Mouse (Mus musculus) liver, postnatal 0 days (tissue): ENCODE data around the gene Ankrd6. TPM values are rescaled to one million over a fixed set of nuclear protein-coding genes. Genes with fewer than 3 reads are reported as not detected.

ENCODE experiments used
- ATAC-seq: fragments of 200-750 bp; cut with Nextera tagmentation; 2 replicates; pipeline ENCODE4 v1.8.0; 2017; ENCODE audit warnings: mild to moderate bottlenecking, moderate library complexity
- DNase-seq: peaks from one replicate; pipeline ENCODE4 v3.0.0-alpha.2; 2016
- H3K27ac ChIP-seq: fragments of 300-500 bp; sonication (generic); 2 replicates; pipeline ENCODE4 v1.5.1; 2014; ENCODE audit warnings: antibody characterized with exemption, moderate library complexity, mild to moderate bottlenecking, low read depth
- H3K27me3 ChIP-seq: fragments of 300-500 bp; sonication (generic); 2 replicates; pipeline ENCODE4 v1.6.1; 2014; ENCODE audit warnings: low read length, control low read depth, mixed read lengths; ENCODE audit not compliant: insufficient read depth
- H3K36me3 ChIP-seq: fragments of 300-500 bp; sonication (generic); replicated peaks from 2 replicates; pipeline ENCODE4 v1.6.1; 2014; ENCODE audit warnings: mild to moderate bottlenecking, control low read depth, low read length, moderate library complexity, mixed read lengths; ENCODE audit not compliant: insufficient read depth
- H3K4me1 ChIP-seq: fragments of 300-500 bp; sonication (generic); 2 replicates; pipeline ENCODE4 v1.6.1; 2014; ENCODE audit warnings: antibody characterized with exemption, mild to moderate bottlenecking, control low read depth; ENCODE audit not compliant: insufficient read depth
- H3K4me2 ChIP-seq: fragments of 300-500 bp; sonication (generic); 2 replicates; pipeline ENCODE4 v1.6.1; 2014; ENCODE audit warnings: low read depth, mild to moderate bottlenecking, low read length, moderate library complexity, mixed read lengths
- H3K4me3 ChIP-seq: fragments of 300-500 bp; sonication (generic); 2 replicates; pipeline ENCODE4 v1.5.1; 2014; ENCODE audit warnings: low read depth, low read length
- H3K9ac ChIP-seq: fragments of 300-500 bp; sonication (generic); replicated peaks from 2 replicates; pipeline ENCODE4 v1.6.1; 2014; ENCODE audit warnings: mild to moderate bottlenecking, moderate library complexity
- H3K9me3 ChIP-seq: fragments of 300-500 bp; sonication (generic); 2 replicates; pipeline ENCODE4 v1.6.1; 2016; ENCODE audit warnings: mild to moderate bottlenecking, control low read depth, low read length, mixed read lengths
- CTCF ChIP-seq: sonication (generic); IDR thresholded peaks from 2 replicates; pipeline ENCODE4 v1.5.1; 2016; ENCODE audit warnings: antibody characterized with exemption, low read depth
- EP300 ChIP-seq: IDR thresholded peaks from 2 replicates; pipeline ENCODE4 v1.6.1; 2016; ENCODE audit warnings: antibody characterized with exemption, low read depth, mild to moderate bottlenecking
- WGBS: fragments of 180-500 bp; shearing (Covaris S2); extraction: QIAGEN DNeasy Blood & Tissue Kit; methylation state at CpG from one replicate; pipeline ENCODE4 v1.1.7; 2014; ENCODE audit not compliant: insufficient replicate concordance; 5-methylcytosine and 5-hydroxymethylcytosine counted together
- polyA plus RNA-seq: library from polyadenylated mRNA; unstranded; fragments of >200 nt; fragmentation: Nextera tagmentation; extraction: Ambion mirVana; gene quantifications from 2 replicates; pipeline ENCODE4 v1.2.1, GENCODE M21; 2015

Gene Ankrd6
- polyA plus RNA-seq, 1 experiment from 2014 or later, result 0.54 TPM

DNA sequence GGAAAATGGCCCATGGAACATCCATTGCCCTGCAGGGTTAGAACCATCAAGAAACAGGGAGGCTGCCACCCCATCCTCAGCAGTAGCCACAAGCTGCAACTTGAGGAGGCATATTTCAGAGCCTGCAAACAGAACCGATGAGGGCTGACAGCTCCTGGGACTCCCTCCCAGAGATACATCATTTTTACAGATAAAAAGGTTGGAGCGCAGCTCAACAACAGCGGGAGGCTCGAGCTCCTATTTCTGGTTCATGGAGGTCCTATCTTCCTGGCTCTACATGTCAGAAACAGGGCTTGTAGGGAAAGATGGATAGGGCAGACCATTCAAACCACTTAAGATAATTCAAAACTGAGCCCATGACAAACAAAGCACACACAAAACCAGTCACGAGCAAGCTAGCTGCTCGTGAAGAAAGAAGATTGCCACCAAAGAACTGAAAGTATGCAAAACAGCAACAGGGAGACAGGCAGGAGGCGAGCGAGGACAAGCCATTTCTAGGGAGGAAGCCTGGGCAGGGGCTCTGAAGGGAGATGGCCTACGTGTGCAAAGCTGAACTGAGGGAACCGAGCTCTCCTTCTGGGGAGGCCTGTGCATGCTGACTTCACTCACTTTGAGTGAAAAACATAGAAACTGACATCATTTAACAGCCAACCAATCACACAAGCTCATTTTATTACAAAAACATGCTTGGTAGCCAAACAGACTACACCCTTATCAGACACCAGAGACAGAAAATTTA is 60.5 kb downstream of the Ankrd6 start:
- no peak overlapping the region for H3K4me3 ChIP-seq
- 64% methylated on average over 10 of the region's 10 CpGs for WGBS
- H3K9ac ChIP-seq, result no peak overlapping the region
- no peaks in the 10 kb centered on the region for H3K9me3 ChIP-seq
- H3K27me3 ChIP-seq, result no peaks in the 10 kb centered on the region
- no peak overlapping the region for H3K4me2 ChIP-seq
- TF ChIP-seq EP300, result no peak
- TF ChIP-seq CTCF, result no peak
- no peak overlapping the region for H3K27ac ChIP-seq
- DNase-seq (no peak), ATAC-seq (no peak)
- no peaks in the 10 kb centered on the region for H3K36me3 ChIP-seq
- no peaks in the 10 kb centered on the region for H3K4me1 ChIP-seq

DNA sequence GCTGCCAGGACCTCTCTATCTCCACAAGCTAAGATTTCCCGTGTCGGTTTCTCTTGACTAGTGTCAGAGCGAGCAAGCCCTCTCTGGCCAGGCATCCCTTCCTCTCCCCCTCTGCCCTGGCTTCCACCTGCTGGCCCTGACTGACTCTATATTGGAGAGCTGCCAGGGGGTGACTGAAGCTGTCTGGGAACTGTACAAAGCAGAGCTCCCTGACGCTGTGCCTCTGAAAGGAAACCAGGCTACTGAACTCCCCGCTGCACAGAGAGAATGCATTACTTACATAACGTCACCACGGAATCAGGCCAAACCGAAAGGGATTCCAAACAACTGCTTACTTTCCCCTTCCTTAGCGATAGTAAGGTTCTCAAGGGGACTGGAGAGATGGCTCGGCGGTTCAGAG is 61.4 kb downstream of the Ankrd6 start:
- ATAC-seq (no peak), DNase-seq (peak; percentile 20)
- Histone ChIP-seq H3K27ac (no peak overlapping the region), H3K4me1 (no peaks in the 10 kb centered on the region), H3K27me3 (no peaks in the 10 kb centered on the region), H3K36me3 (no peaks in the 10 kb centered on the region), H3K4me2 (no peak overlapping the region), H3K4me3 (no peak overlapping the region), H3K9me3 (no peaks in the 10 kb centered on the region), H3K9ac (no peak overlapping the region)
- TF ChIP-seq CTCF (no peak), EP300 (no peak)
- 66% methylated on average over 11 of the region's 11 CpGs for WGBS

DNA sequence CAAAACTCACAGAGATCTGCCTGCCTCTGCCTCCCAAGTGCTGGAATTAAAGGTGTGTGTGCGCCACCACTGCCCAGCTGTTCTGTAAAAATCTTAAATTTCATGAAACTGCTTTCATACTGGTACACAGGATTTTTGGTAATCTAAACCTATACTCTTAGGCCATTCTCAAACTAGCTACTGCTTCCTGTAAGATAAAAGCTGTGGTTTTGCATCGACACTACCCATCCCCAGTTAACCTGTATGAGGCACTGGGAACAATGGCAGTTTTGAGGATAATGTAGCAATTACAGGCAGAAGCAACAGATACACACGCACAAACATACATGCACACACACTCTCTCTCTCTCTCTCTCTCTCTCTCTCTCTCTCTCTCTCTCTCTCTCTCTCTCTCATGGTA is 64.2 kb downstream of the Ankrd6 start:
- Histone ChIP-seq H3K4me1 (no peaks in the 10 kb centered on the region), H3K4me3 (no peak overlapping the region), H3K27me3 (no peaks in the 10 kb centered on the region), H3K36me3 (no peaks in the 10 kb centered on the region), H3K4me2 (no peak overlapping the region), H3K9me3 (no peaks in the 10 kb centered on the region), H3K9ac (no peak overlapping the region), H3K27ac (no peak overlapping the region)
- DNase-seq (no peak), ATAC-seq (no peak)
- WGBS, result 43% methylated on average over 3 of the region's 3 CpGs
- TF ChIP-seq EP300, result no peak

DNA sequence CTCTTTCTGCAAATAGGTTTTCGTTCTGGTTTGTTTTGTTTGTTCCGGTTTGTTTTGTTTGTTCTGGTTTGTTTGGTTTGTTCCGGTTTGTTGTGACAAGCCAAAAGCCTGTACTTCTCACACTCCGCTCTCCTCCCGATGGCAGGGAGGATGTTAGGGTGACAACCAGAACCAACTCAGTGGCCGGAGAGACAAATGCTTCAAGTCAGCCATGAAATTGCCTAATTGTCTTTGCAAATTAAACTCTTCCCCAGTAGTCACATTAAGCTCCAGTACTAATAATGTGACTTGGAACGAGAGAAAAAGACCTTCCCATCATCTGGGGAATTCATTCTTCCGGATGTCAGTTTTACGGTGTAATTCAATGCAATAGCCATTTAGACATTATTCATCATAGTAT is 66.0 kb downstream of the Ankrd6 start:
- DNase-seq (no peak), ATAC-seq (no peak)
- no peak overlapping the region for H3K27ac ChIP-seq
- 74% methylated on average over 9 of the region's 9 CpGs for WGBS
- H3K4me3 ChIP-seq, result no peak overlapping the region
- H3K4me1 ChIP-seq, result no peaks in the 10 kb centered on the region
- TF ChIP-seq CTCF (no peak), EP300 (no peak)
- no peak overlapping the region for H3K9ac ChIP-seq
- H3K4me2 ChIP-seq, result no peak overlapping the region
- H3K9me3 ChIP-seq, result no peaks in the 10 kb centered on the region
- no peaks in the 10 kb centered on the region for H3K36me3 ChIP-seq
- H3K27me3 ChIP-seq, result no peaks in the 10 kb centered on the region

DNA sequence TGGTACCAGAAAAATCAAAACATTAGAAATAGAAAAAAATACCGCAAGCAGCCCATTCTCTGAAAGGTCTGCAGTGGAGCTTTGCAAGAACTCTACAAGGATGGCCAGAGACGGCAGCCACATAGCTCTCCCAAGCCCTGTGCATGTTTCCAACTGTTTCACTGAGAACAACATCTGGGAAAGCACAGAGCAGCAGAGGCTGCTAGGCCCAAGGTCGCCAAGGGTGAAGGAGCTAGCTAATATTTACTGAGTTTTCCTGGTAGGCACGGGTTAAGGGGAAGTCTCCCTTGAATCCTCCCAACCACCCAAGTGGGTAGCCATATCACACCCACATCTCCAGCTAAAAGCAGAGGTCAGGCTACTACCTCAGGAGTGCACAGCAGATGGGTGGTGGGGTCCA is 69.6 kb downstream of the Ankrd6 start:
- no peak overlapping the region for H3K27ac ChIP-seq
- DNase-seq (no peak), ATAC-seq (no peak)
- H3K9ac ChIP-seq, result no peak overlapping the region
- H3K4me3 ChIP-seq, result no peak overlapping the region
- no peaks in the 10 kb centered on the region for H3K27me3 ChIP-seq
- no peak overlapping the region for H3K4me2 ChIP-seq
- H3K4me1 ChIP-seq, result no peaks in the 10 kb centered on the region
- 49% methylated on average over 4 of the region's 4 CpGs for WGBS
- no peaks in the 10 kb centered on the region for H3K9me3 ChIP-seq
- H3K36me3 ChIP-seq, result no peaks in the 10 kb centered on the region
- TF ChIP-seq CTCF (no peak), EP300 (no peak)

DNA sequence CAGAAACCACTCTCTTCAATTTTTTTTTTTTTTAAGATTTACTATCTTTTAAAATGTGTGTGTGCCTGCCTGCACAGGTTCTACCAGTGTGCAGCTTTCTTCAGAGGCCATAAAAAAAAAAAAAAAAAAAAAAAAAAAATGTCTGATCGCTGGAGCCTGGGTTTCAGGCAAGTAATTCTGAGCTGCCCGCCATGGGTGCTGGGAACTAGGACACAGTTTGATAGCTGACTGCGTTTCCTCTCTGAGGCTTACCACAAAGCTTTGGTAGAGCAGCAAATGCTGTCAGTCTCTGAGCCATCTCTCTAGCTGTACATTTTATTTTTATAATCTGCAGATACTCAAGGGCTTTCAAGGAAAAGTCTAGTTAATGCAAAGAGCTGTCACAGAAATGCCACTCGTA is 76.0 kb downstream of the Ankrd6 start:
- DNase-seq, result no peak
- no peak overlapping the region for H3K9ac ChIP-seq
- TF ChIP-seq CTCF (no peak), EP300 (no peak)

More for the DNA sequence above, 76.0 kb downstream of the Ankrd6 start:
- Histone ChIP-seq H3K27ac (no peak overlapping the region), H3K9me3 (no peaks in the 10 kb centered on the region), H3K4me2 (no peak overlapping the region), H3K36me3 (no peaks in the 10 kb centered on the region), H3K4me1 (no peaks in the 10 kb centered on the region), H3K4me3 (no peak overlapping the region), H3K27me3 (no peaks in the 10 kb centered on the region)
- ATAC-seq, result no peak
- WGBS, result 46% methylated on average over 4 of the region's 4 CpGs
